Mouse (Mus musculus) cortical plate, adult 2 months (tissue): ENCODE measurements at regions not wholly inside any gene's neighbourhood (a gene's known extent, or its start where the extent isn't known, plus 50 kb on each side); places are given as distances from the start of the nearest gene placed in this dataset.

Experiments
- CTCF ChIP-seq: fragments of 200-500 bp; IDR thresholded peaks from 2 replicates; pipeline ENCODE4 v1.5.1; 2011; ENCODE audit warnings: mild to moderate bottlenecking, control low read depth, low read length; ENCODE audit not compliant: insufficient read depth; ENCODE audit errors: extremely low read depth
- POLR2A ChIP-seq: fragments of 200-500 bp; IDR thresholded peaks from 2 replicates; pipeline ENCODE4 v1.6.1; 2011; ENCODE audit warnings: mild to moderate bottlenecking, low read length, control low read depth; ENCODE audit not compliant: insufficient read depth; ENCODE audit errors: extremely low read depth

DNA sequence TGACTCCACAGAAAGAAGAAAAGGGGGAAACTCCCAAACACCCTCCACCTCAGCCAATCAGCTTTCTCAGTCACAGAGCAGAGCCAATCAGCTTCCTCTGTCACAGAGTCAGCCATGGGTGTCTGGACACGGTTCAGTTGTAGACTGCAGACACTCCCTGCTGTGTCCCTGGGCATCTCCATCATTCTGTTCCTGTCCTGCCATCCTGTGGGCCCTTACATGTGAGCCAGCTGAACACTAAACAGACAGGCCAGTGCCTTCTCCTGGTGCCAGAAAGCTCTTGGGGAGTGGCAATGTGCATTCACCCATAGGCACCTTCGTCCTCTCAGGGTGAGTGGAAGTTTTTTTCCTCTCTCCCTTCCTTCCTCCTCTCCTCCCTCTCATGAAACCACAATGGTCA is 81.7 kb downstream of the Cxcl12 start:
- TF ChIP-seq POLR2A, result no peak
- TF ChIP-seq CTCF, result no peak
